Mouse (Mus musculus) erythroblast, embryonic 14.5 days (primary cell): Measurements from ENCODE around the gene Eif4a2.

Experiments
- GATA1 ChIP-seq: IDR thresholded peaks from 2 replicates; pipeline ENCODE4 v1.6.1; 2012; ENCODE audit warnings: low read length, inconsistent platforms, mixed read lengths
- TAL1 ChIP-seq: IDR thresholded peaks from 3 replicates; pipeline ENCODE4 v1.6.1; 2012; ENCODE audit warnings: low read length, inconsistent platforms, mixed read lengths

- no peak for TF ChIP-seq GATA1
- TF ChIP-seq TAL1: no peak
Observed at GRCm38 (mm10) chr16:23127311-23127672, 20.0 kb downstream of the Eif4a2 start.
